Mouse (Mus musculus): ENCODE data around the gene Slc38a2.

DNA sequence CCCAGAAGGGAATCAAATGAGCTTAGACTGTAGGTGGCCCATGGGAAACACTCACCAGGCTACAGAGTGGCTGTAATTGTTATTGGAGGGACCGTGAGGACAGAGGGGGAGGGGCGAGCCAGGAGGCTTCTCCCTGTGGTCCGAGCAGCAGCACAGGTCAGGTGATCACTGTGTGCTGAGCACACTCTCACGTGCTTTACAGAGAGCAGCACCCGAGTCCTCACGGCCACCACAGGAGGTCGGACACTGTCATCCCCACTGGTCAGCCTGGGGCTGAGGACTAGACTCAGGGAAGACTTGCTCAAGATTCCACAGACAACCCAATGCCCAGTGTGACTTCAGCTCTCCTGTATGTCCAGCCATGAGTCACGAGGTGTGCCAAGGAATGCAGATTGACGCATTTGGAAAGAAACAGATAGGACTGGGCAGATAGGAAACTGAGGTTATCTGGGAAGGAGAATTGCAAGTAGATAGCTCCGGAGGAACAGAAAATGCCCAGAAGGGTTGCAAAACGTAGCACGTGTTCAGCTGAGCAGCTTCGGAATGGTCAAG is 38.9 kb downstream of the Slc38a2 start:
- no peak for TF ChIP-seq CTCF (IDR thresholded peaks at IDR 0.05; ENCODE audit: low read depth)
- no peak for TF ChIP-seq EP300 (IDR thresholded peaks at IDR 0.05; ENCODE audit: low read depth)
